Mouse (Mus musculus): ENCODE results near the gene Gpr37l1.

DNA sequence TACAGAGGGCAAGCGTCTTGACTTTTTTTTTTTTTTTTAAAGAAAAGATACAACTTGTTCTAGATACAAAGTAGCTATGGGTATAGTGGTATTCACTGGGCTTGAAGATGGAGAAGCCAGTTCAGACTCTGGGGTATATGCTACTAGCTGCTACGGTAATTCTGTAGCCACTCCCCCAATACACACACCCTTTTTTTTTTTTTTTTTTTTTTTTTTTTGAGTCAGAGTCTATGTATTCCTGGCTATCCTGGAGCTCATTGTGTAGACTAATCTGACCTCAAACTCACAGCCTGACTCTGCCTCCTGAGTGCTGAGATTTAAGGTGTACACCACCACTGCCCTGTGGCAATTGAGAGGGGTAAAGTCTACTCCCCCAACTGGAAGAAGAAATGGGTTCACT, 25.0 kb downstream of the Gpr37l1 start:
- no peak for TF ChIP-seq POLR2A (IDR thresholded peaks at IDR 0.05; ENCODE audit: insufficient read depth, low read depth, low read length)
- no peak for TF ChIP-seq CTCF (IDR thresholded peaks at IDR 0.05; ENCODE audit: insufficient read depth, low read depth, low read length)
